Mouse (Mus musculus) duodenum, adult 2 months (tissue): ENCODE results near the gene Chst13. TPM values are rescaled to one million over a fixed set of nuclear protein-coding genes. Genes with fewer than 3 reads are reported as not detected.

ENCODE experiments used
- polyA plus RNA-seq: library from polyadenylated mRNA; depleted of rRNA; stranded (reverse); fragments of >200 nt; gene quantifications from 2 replicates; pipeline ENCODE4 v1.2.3, GENCODE M21; 2012; ENCODE audit warnings: low replicate concordance; rRNA removed

Chst13 gene
- 0.43 and 0.46 TPM in 2 replicates for polyA plus RNA-seq

GRCm38 (mm10) chr6:90324991-90325390, at the start of gene Chst13:
Gene Chst13 (minus strand): TSS chr6:90325185.

GRCm38 (mm10) chr6:90368976-90369724, 44.2 kb upstream of the Chst13 start, which contains the start of gene Zxdc:
Gene Zxdc (plus strand): TSS chr6:90369492.

DNA sequence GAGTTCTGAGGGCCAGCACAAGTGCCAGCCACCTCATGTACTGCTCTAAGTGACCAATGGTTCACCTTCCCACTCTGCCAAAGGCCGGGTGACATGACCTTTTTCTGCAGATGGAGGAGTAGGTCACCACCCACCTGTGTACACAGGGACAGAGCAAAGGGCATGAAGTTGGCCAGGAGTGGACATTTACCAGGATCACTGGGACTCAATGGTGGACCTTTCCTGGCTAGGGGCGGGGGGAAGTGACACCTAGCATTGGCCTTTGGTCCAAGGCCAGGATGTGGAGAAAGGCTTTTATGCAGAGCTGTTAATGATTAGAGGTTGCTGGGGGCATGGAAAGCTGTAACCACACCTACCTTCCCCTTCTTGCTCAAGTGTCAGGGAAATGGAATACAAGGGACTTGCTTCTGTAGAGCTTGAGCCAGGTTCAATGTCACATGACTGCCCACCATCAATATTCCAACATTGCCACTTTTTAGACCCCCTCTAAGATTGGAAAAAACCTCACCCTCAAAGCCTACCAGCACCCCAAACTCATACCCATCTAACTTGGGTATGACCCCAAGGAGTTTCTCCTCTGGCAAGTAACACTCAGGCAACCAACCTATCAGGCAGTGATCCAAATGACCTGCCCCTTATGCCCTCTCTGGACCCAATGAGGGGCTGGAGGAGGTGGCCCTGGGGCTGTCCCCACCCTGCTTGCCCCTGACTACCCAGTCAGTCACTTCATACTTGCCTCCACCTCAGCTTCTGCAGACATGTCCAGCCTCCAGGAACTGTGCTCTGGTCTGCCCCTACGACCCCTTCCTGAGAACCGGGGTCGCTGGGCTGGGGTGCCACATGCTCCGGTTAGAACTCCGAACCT, 7.8 kb upstream of the Chst13 start, which contains the start of gene Uroc1:
Gene Uroc1, plus strand, starts transcription at position 724 of the 865 bp plus-strand sequence.

GRCm38 (mm10) chr6:90300919-90301318, 24.1 kb downstream of the Chst13 start, which contains the start of gene BC048671:
Gene BC048671 (plus strand): TSS chr6:90301219.

Other genes starting within 250 kb of the Chst13 start
- gene Vmn1r49, start 246.7 kb downstream of the Chst13 start, polyA plus RNA-seq = not detected in 2 replicates
- not detected in 2 replicates for gene Vmn1r50, start 223.8 kb downstream of the Chst13 start, polyA plus RNA-seq
- not detected in 2 replicates for gene Vmn1r51, start 202.6 kb downstream of the Chst13 start, polyA plus RNA-seq
- not detected in 2 replicates for gene Vmn1r52, start 150.4 kb downstream of the Chst13 start, polyA plus RNA-seq
- not detected in 2 replicates for gene V1ra8, start 122.4 kb downstream of the Chst13 start, polyA plus RNA-seq
- gene Vmn1r53, start 100.7 kb downstream of the Chst13 start, polyA plus RNA-seq = 0.30 TPM in 1 of 2 replicates, not detected in the other
- not detected in 2 replicates for gene Vmn1r54, start 78.9 kb downstream of the Chst13 start, polyA plus RNA-seq
- gene BC048671, start 24.0 kb downstream of the Chst13 start, polyA plus RNA-seq = not detected in 2 replicates
- not detected in 2 replicates for gene Uroc1, start 8.1 kb upstream of the Chst13 start, polyA plus RNA-seq
- 20.4 and 31.9 TPM in 2 replicates for gene Zxdc, start 44.3 kb upstream of the Chst13 start, polyA plus RNA-seq
- 0.08 and 0.20 TPM in 2 replicates for gene Cfap100, start 103.6 kb upstream of the Chst13 start, polyA plus RNA-seq
- 10.1 and 41.3 TPM in 2 replicates for gene Klf15, start 137.4 kb upstream of the Chst13 start, polyA plus RNA-seq
- gene Aldh1l1, start 161.2 kb upstream of the Chst13 start, polyA plus RNA-seq = 22.8 and 63.3 TPM in 2 replicates